Mouse (Mus musculus) kidney, postnatal 0 days (tissue): ENCODE measurements at regions not wholly inside any gene's neighbourhood (a gene's known extent, or its start where the extent isn't known, plus 50 kb on each side); places are given as distances from the start of the nearest gene placed in this dataset.
"Not testable (repeated sequence)": the region's sequence is repeated elsewhere in the genome, so short reads cannot be mapped to it uniquely, and the experiment has no call there.

Experiments
- ATAC-seq: fragments of 200-750 bp; cut with Nextera tagmentation; replicated peaks from 2 replicates; pipeline ENCODE4 v1.8.0; 2017; ENCODE audit warnings: low read depth, moderate number of reproducible peaks, moderate TSS enrichment, moderate library complexity; ENCODE audit not compliant: low FRiP score
- DNase-seq: peaks from one replicate; pipeline ENCODE4 v3.0.0-alpha.2; 2016; ENCODE audit warnings: low spot score
- H3K27ac ChIP-seq: fragments of 300-500 bp; sonication (generic); 2 replicates; pipeline ENCODE4 v1.5.1; 2014; ENCODE audit warnings: mild to moderate bottlenecking
- H3K27me3 ChIP-seq: fragments of 300-500 bp; sonication (generic); 2 replicates; pipeline ENCODE4 v1.6.1; 2014; ENCODE audit warnings: low read length, mixed read lengths; ENCODE audit not compliant: insufficient read depth
- H3K36me3 ChIP-seq: fragments of 300-500 bp; sonication (generic); 2 replicates; pipeline ENCODE4 v1.6.1; 2014; ENCODE audit warnings: low read length, mixed read lengths; ENCODE audit not compliant: insufficient read depth
- H3K4me1 ChIP-seq: fragments of 300-500 bp; sonication (generic); replicated peaks from 2 replicates; pipeline ENCODE4 v1.6.1; 2014; ENCODE audit warnings: antibody characterized with exemption, low read length, mixed read lengths; ENCODE audit not compliant: insufficient read depth
- H3K4me2 ChIP-seq: fragments of 300-500 bp; sonication (generic); 2 replicates; pipeline ENCODE4 v1.6.1; 2014; ENCODE audit warnings: mild to moderate bottlenecking, low read length, moderate library complexity, mixed read lengths
- H3K4me3 ChIP-seq: fragments of 300-500 bp; sonication (generic); replicated peaks from 2 replicates; pipeline ENCODE4 v1.5.1; 2014; ENCODE audit warnings: low read depth, low read length
- H3K9ac ChIP-seq: fragments of 300-500 bp; sonication (generic); 2 replicates; pipeline ENCODE4 v1.6.1; 2014; ENCODE audit warnings: low read depth, low read length
- H3K9me3 ChIP-seq: fragments of 300-500 bp; sonication (generic); replicated peaks from 2 replicates; pipeline ENCODE4 v1.6.1; 2016; ENCODE audit warnings: low read length, inconsistent platforms, mixed read lengths
- CTCF ChIP-seq: IDR thresholded peaks from 2 replicates; pipeline ENCODE4 v1.5.1; 2016; ENCODE audit warnings: antibody characterized with exemption, low read depth, mild to moderate bottlenecking, moderate library complexity
- WGBS: fragments of 180-500 bp; shearing (Covaris S2); extraction: QIAGEN DNeasy Blood & Tissue Kit; methylation state at CpG from one replicate; pipeline ENCODE4 v1.1.7; 2014; 5-methylcytosine and 5-hydroxymethylcytosine counted together

GRCm38 (mm10) chr1:136680173-136680572, 55.5 kb downstream of the Zfp281 start:
- no peak overlapping the region for H3K4me3 ChIP-seq
- no peak for DNase-seq
- no peaks in the 10 kb centered on the region for H3K36me3 ChIP-seq
- H3K9me3 ChIP-seq: no peaks in the 10 kb centered on the region
- no peaks in the 10 kb centered on the region for H3K4me1 ChIP-seq
- ATAC-seq: no peak
- TF ChIP-seq CTCF: no peak
- H3K27me3 ChIP-seq: no peaks in the 10 kb centered on the region
- H3K9ac ChIP-seq: no peak overlapping the region
- 82% methylated on average over 3 of the region's 3 CpGs for WGBS
- H3K4me2 ChIP-seq: no peak overlapping the region
- H3K27ac ChIP-seq: no peak overlapping the region

GRCm38 (mm10) chr1:136682311-136682710, 57.6 kb downstream of the Zfp281 start:
- DNase-seq, H3K36me3 ChIP-seq, ATAC-seq, H3K4me2 ChIP-seq, H3K27ac ChIP-seq, H3K9me3 ChIP-seq, H3K9ac ChIP-seq, H3K4me3 ChIP-seq, H3K4me1 ChIP-seq, H3K27me3 ChIP-seq: not testable (repeated sequence)
- 57% methylated on average over 10 of the region's 10 CpGs for WGBS

GRCm38 (mm10) chr1:136683061-136683531, 58.4 kb downstream of the Zfp281 start:
- Histone ChIP-seq H3K27ac (no peak overlapping the region), H3K4me1 (no peaks in the 10 kb centered on the region), H3K9ac (no peak overlapping the region), H3K27me3 (no peaks in the 10 kb centered on the region), H3K4me2 (no peak overlapping the region), H3K4me3 (no peak overlapping the region), H3K36me3 (no peaks in the 10 kb centered on the region), H3K9me3 (no peaks in the 10 kb centered on the region)
- no peak; the same call in 1 of the 2 replicates for ATAC-seq
- TF ChIP-seq CTCF: no peak
- peak; percentile 74 for DNase-seq
- 57% methylated on average over 3 of the region's 3 CpGs for WGBS

- H3K27ac ChIP-seq: no peak overlapping the region
- TF ChIP-seq CTCF: no peak
These were observed 58.9 kb downstream of the Zfp281 start for GRCm38 (mm10) chr1:136683561-136684131.

GRCm38 (mm10) chr1:136684481-136684880, 59.8 kb downstream of the Zfp281 start:
- no peaks in the 10 kb centered on the region for H3K27me3 ChIP-seq
- no peak overlapping the region for H3K4me2 ChIP-seq
- ATAC-seq (no peak), DNase-seq (no peak)
- no peak overlapping the region for H3K4me3 ChIP-seq
- WGBS: 69% methylated on average over 5 of the region's 5 CpGs
- no peak overlapping the region for H3K27ac ChIP-seq
- no peak overlapping the region for H3K9ac ChIP-seq
- no peaks in the 10 kb centered on the region for H3K9me3 ChIP-seq
- H3K36me3 ChIP-seq: no peaks in the 10 kb centered on the region
- no peaks in the 10 kb centered on the region for H3K4me1 ChIP-seq
- TF ChIP-seq CTCF: no peak

More at GRCm38 (mm10) chr1:136683561-136684131, 58.9 kb downstream of the Zfp281 start:
- 46% methylated on average over 10 of the region's 10 CpGs for WGBS
- H3K9ac ChIP-seq: no peak overlapping the region
- H3K9me3 ChIP-seq: no peaks in the 10 kb centered on the region
- H3K27me3 ChIP-seq: no peaks in the 10 kb centered on the region
- no peak; the same call in 1 of the 2 replicates for ATAC-seq
- peak; percentile 53 for DNase-seq
- no peak overlapping the region for H3K4me2 ChIP-seq
- H3K4me3 ChIP-seq: no peak overlapping the region
- H3K4me1 ChIP-seq: no peaks in the 10 kb centered on the region
- no peaks in the 10 kb centered on the region for H3K36me3 ChIP-seq

- Histone ChIP-seq H3K4me3 (no peak overlapping the region), H3K27me3 (no peaks in the 10 kb centered on the region), H3K36me3 (no peaks in the 10 kb centered on the region), H3K9ac (no peak overlapping the region), H3K9me3 (no peaks in the 10 kb centered on the region), H3K4me2 (no peak overlapping the region), H3K4me1 (no peaks in the 10 kb centered on the region), H3K27ac (peak overlapping the region; percentile 40; the same call in 1 of the 2 replicates)
- no peak for TF ChIP-seq CTCF
- DNase-seq (peak; percentile 50), ATAC-seq (no peak)
- 64% methylated on average over 13 of the region's 13 CpGs for WGBS
These were observed 60.7 kb downstream of the Zfp281 start for GRCm38 (mm10) chr1:136685191-136686060.
